Mouse (Mus musculus): Measurements from ENCODE around the gene Izumo2.
"Not testable (repeated sequence)": the region's sequence is repeated elsewhere in the genome, so short reads cannot be mapped to it uniquely, and the experiment has no call there.

The Izumo2 gene

DNA sequence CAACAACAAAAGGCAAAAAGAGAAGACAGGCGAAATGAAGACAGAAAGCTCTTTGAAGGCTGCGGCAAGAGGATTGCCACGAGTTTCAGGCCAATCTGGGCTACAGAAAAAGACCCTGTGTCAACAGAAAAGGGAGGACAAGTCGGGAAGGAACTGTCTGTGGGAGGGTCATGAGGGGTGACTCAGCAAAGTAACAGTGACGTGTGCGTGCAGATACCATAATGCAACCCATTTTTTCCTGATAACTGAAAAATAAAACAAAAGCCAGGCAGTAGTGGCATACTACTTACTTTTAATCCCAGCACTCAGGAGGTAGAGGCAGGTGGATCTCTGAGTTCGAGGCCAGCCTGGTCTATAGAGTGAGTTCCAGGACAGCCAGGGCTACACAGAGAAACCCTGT is 10.6 kb upstream of the Izumo2 start:
- in situ Hi-C loops (cut with MseI, MboI): no loop called here

DNA sequence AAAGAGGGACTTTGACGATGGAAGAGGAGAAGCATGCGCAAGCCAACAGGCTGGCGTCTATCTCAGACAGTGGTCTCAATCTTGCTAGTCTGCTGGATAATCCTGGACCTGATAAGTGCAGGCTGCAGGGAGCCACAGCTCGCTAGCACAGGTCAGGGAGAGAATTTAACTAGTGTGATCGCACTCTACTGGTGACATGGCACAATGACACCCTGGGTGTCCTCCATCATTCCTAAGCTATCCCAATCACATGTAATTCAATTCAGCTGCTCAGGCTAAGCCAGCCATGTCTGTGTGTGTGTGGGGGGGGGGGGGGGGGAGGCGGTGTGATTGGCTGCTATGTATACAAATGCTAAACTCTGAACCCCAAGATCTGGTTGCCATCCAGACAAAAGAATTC is 6.6 kb upstream of the Izumo2 start:
- in situ Hi-C loops (cut with MseI, MboI): no loop called here

DNA sequence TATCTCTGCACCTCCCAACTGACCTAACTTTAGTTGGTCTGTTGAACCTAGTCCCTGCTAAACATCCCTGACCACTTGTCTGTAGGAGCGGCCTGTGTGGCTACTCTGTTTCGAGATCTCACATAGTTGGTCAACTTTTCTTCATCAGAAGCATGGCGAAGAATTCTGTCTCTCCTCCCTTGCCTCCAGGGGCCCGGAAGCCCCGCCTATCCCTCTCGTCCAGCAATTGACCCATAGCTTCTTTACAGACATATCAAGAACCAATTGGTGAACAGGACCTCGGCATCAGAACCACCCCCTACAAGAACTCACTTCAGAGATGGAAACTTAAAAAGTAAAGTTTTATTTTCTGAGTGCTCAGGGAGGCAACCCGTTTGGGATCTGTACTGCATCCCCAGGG is 5.6 kb upstream of the Izumo2 start:
- in situ Hi-C loops (cut with MseI, MboI): no loop called here

DNA sequence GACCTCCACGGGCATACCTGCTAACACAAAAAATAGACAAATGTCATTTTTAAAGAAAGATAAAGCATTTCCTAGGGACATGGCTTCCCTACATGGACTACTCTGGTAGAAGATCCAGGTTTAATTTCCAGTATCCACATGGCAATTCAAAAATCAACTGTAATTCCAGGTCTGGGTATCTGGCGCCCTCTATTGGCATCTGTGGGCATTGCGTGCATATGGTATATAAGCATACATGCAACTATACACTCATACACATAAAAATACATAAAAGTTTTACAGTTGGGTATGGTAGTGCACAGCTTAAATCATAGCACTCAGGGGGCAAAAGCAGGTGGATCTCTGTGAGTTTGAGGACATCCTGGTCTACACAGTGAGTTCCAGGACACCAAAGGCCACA is 4.2 kb upstream of the Izumo2 start:
- in situ Hi-C loops (cut with MseI, MboI): no loop called here

DNA sequence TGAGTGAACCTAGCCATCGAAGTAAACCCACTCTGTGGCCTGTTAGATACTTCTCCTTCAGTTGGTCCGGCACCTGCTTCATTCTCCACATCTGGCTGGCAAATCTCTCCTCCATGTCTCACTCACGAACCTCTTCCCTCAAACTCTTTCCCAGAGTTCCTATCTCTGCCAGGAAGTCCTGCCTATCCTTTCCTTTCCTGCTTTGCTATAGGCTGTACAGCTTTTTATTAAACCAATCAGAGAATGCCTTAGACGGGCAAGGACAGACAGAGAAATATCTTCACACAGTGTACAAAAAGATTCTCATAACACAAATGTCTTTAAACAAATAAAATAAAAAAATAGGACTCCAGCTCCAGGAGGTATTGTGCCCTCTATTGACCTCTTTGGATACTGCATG is 3.5 kb upstream of the Izumo2 start:
- in situ Hi-C loops (cut with MseI, MboI): no loop called here

DNA sequence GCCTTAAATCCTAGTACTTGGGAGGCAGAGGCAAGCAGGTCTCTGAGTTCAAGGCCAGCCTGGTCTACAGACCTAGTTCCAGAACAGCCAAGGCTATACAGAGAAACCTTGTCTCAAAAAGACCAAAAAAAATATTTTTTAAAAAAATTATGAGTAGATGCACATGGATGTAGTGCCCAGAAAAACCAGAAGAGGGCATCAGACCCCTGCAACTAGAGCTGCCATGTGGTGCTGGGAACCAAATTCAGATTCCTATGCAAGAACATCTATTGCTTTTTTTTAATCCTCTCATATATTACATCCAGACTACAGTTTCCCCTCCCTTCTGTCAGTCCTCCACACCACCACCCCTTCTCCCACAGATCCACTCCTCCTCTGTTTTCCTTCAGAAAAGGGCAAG is 2.2 kb upstream of the Izumo2 start:
- in situ Hi-C loops (cut with MseI, MboI): no loop called here

DNA sequence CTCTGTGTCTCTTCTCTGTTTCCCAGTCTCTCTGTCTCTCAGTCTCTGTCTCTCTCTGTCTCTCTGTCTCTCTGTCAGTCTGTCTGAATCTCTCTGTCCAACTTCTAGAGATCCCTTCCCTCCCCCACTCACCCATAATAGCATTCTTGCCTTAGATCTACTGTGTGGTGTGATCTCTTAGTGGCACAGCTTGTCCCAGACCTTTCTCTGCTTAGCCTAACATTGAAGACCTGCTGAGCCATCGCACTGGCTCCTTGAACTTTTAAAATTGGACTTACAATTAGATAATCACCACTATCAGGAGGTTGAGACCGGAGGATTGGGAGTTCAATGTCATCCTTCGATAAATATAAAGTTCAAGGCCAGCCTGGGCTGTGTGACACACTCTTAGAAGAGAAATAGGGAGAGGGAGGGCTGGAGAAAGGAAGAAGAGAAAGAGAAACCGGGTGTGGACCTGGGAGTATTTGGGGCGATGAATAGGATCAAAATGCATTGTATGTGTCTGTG is 1.3 kb upstream of the Izumo2 start:
- in situ Hi-C loops (cut with MseI, MboI): no loop called here

DNA sequence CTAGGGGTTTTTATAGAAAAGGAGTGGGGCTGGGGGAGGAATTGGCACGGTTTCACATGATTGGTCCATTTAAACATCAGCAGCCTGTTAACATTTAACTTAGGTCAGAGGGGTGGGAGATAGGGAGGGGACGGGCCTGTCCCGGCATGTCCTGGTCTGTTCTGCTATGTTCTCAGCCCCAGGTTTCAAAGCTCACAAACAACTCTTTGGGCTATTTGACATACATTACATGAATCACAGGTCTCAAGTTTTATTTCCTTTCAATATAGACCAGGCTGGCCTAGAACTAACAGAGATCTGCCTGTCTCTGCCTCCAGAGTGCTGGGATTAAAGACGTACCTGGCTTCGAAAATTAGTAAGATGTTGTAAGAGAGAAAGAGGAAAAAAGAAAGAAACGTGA is 449 bp upstream of the Izumo2 start:
- in situ Hi-C loops (cut with MseI, MboI): not testable (repeated sequence)

DNA sequence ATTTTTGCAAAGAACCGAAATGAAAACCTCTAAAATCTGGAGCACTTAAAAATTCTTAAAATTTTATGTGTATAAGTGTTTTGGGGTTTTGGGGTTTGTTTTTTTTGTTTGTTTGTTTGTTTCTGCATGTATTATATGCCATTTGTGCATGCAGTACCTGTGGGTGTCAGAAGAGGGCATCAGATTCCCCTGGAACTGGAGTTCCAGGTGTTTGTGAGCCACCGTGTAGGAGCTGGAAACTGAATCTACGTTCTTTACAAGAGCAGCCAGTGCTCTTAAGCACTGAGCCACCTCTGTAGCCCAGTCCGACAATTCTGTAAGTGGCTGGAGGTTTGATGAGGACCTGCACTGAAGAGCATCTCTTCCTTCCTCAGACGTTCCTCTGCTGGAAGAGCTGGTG is 1.3 kb downstream of the Izumo2 start:
- in situ Hi-C loops (cut with MseI, MboI): no loop called here

DNA sequence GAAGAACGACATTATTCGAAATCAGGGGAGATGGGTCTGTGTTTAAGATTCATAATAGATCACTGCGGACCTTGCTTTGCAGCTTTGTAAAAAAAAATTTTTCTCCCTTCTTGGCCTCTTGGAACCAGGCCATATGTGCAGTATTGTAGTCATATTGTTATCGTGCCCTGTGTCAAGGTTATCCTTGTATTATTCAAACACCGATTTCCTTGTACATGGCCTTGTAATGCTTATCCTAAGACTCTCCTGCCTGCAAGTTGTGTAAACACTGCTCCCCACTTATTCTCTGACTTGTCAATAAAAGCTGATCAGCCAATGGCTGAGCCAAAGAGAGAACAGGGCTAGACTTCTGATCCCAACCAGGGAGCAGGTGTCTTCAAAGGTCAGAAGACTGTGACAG is 13.5 kb downstream of the Izumo2 start:
- in situ Hi-C loops (cut with MseI, MboI): no loop called here

DNA sequence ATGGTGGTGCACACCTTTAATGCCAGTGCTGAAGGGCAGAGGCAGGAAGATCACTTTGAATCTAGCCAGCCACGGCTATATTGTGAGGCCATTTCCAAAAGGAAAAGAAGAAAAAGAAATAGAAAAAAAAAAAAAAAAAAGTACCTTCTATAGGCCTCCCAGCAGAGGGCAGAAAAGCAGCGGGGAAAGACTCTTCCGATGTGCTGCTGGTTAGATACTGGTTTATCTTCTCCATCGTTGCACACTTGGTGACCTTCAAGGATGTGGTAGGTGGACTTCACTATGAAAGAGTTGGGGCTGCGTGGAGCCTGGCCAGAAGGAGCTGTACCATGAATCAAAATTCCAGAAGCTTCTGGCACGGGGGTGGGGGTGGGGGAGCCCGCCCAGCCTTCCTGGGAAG is 15.8 kb downstream of the Izumo2 start:
- in situ Hi-C loops (cut with MseI, MboI): no loop called here

DNA sequence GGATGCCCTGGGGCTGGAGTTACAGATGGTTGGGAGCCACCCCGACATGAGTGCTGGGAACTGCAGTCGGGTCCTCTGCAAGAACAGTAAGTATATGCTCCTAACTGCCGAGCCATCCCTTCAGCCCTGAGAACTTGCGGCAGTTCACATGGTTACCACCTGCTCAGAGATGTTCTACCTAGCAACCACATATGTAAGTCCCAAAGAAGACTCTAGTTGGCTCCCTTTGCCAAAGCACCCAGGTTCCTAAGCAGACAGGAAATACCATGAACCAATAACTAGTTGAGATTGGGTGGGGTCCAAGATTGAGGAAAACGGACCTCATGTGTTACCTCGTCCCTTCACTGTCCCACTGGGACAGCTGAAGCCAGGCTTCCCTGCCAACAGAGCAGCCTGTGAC is 17.8 kb downstream of the Izumo2 start:
- in situ Hi-C loops (cut with MseI, MboI): no loop called here

DNA sequence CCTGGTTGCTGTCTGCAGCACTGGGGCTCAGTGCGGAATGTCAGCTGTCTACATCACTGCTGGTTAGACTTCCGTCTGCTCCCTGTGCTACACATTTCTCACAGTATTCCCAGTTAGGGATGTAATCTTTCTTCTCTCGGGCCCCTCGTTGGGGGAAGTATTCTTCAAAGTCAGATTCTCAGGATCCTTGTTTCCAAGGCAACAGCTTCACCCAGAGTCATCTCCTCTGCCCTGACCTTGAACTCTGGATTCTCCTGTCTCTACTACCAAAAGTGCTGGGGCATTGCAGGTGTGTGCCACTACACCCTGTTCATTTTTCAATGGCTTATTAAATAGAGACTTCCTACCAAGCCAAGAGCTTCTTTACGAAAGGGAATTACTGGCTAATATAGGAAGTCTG is 18.6 kb downstream of the Izumo2 start:
- in situ Hi-C loops (cut with MseI, MboI): no loop called here

DNA sequence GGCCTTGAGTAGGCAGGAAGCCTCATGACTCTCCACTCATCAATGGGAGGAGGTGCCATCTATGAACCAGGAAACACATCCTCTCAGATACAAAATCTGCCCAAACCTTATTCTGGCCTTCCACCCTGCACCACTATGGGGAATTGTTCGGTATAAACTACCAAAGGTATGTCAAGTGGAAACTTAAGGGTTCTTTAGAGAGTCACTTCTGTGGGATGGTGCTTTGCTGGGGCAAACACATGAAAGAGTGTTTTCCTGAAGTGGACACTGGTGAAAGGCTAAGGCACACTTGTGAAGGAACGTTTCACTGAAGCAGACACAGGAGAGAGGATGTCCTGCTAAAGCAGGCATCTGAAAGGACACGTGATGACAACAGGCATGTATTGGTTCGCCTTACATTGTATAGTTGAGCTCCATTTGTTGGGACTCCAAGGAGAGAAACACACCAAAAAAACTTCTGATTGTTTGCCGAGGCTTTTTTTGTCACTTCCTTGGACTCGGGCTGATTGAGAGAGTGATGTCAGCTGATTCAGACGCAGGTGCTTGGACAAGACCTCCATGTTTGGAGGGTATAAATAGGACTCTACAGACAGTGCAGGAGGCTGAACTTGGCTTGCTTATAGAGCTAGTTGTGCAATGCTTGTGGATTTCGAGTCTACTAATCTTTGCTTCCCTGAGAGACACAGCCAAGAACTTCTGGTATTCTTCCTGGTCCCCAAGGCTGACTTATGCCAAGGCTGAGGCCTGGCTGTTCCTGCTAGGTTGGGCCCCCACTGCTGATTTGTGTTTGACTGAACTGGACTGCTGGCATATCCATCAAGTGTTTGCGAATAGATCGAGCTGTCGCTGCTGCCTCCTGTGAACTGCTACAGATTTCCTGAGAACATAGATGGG is 19.8 kb downstream of the Izumo2 start:
- in situ Hi-C loops (cut with MseI, MboI): no loop called here

DNA sequence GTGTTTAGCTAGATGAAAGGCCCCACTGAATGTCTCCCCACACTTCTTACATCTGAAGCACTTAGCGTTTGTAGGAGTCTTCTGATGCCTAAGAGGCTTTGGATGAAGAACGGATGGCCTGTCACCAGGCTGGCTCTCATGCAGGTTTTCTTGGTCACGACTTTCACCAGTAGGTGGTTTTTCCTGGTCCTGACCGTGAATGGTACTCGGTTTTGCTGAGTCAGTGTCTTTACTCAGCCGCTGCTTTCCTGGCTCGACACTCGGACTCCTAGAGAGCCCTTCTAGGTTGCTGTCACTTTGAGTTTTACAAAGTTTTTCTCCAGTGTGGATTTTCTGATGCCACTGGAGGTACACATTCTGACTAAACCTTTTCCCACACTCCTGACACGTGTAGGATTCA is 25.2 kb downstream of the Izumo2 start:
- in situ Hi-C loops (cut with MseI, MboI): no loop called here

DNA sequence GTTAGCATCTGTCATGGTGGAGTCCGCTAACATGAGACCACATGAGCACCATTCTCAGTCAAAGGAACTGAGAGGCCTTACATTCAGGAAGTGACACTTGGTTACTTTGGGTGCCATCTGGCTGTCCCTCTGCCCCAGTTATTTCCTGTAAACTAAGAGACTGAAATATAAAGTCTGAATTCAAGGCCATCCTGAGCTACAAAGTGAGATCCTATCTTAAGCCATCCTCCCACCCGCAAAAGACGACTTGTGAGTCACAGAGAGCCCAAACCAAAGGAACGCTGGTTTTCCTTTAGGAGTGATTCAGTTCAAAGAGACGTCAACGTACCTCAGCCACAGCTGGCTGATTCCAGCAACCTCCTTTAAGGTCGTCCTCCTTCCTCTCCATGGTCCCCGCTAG is 32.8 kb downstream of the Izumo2 start:
- in situ Hi-C loops (cut with MseI, MboI): no loop called here

DNA sequence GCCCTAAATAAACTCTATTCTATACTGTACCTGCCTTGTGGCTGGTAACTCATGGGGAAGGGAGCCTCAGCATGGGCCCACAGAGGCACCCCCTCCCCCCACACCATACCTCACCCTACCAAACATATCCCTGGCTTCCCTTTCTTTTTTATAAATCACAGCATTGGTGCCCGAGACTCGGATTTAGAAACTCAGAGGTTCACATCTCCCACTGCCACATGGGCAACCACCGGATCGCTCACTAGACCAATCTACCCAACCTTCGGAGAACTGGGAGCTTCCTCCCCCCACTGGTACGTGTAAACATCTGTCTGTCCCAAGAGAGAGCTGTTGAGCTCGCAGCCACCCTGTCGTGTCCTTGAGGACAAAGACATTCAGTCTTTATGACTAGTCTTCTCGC is 35.7 kb downstream of the Izumo2 start:
- in situ Hi-C loops (cut with MseI, MboI): no loop called here

DNA sequence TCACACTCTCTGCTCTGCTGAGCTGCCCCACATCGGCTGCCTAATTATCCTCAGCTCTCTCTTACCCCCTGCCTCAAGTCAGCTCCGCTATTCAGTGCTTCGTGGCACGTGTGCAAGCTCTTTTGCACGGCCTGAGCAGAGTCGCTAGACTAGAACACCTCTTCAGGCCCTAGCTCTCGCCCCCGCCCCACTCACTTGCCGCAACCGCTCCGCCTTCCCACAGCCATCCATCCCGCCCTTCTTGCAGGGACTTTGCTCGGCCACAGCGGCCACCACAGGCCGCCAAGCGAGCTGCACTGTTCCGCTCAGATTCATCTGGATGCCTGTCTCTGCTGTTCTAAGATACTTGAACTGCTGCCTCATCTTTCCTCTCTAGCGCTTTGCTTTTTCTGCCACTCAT is 36.5 kb downstream of the Izumo2 start:
- in situ Hi-C loops (cut with MseI, MboI): no loop called here

DNA sequence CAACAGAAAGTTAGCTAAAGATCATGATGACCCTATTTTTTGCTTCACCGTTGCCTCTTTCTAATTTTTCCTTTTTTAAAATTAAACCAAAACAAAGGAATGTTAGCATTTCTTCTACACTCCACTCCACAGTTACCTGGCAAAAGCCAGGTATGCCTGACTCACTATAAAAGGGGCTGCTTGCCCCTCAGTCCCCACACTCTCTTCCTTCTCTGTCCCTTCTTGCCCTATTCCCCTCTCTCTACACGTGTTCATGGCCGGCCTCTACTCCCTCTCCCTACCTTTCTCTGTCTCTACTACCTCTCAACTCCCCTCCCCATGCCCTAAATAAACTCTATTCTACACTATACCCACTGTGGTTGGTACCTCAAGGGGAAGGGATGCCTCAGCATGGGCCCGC is 38.6 kb downstream of the Izumo2 start:
- in situ Hi-C loops (cut with MseI, MboI): no loop called here

DNA sequence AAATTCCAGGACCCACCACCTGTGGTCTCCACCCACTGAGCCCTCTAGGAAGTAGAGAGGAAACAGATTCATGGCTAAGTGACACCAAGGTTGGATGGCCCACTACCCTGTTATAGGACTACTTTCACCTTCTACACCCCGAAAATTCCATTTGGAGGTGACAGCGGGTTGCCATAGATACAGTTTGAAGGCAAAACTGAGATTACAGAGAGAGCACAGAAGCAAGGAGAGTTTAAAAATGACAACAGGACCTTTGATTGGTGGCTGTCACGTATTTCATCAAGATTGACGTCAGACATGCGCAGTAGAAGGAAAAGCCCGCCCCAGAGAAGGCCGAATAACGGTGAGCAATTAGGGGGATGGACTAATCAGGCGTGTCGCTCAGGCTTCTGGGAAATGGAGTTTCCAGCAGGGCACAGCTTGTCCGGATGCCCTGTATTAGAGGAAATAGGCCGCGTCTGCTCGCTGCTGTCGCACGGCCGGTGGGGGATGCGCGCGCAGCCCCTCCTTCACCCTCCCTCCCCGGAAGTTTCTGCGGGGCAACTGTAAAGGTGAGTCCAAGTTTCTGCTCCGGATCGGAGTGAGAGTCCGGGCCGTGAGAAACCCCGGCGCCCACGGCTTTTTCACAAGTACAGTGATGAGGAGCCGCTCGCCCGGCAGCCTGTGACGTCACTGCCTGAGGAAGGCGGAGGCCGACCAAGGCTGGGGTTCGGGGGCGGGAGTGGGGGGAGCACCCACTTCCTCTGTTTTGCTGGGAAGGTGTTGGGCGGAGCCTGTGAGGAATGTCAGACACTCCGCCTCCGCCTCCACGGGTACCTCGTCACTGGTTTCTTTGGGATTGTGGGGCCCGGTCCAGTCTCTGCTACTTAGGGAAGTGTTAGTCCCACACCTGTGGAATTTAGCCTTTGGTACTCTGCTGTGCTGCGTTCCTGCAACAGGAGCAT is 39.8 kb downstream of the Izumo2 start, which contains the start of gene Vrk3:
Gene Vrk3 (plus strand): TSS at position 313 of the 944 bp plus-strand sequence.
- in situ Hi-C loops (cut with MseI, MboI): no loop called here

DNA sequence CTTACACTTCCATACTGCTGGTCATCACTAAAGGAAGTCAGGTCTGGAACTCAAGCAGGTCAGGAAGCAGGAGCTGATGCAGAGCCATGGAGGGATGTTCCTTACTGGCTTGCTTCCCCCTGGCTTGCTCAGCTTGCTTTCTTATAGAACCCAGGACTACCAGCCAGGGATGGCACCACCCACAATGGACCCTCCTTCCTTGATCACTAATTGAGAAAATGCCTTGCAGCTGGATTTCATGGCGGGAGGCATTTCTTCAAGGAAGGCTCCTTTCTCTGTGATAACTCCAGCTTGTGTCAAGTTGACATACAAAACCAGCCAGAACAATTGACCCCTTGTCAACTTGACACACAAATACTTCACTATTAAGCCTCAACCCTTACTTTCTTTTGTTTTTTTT is 42.4 kb downstream of the Izumo2 start, which contains the start of gene Zfp473:
Gene Zfp473 (minus strand): TSS at position 101 of the 400 bp plus-strand sequence.
- in situ Hi-C loops (cut with MseI, MboI): not testable (repeated sequence)

DNA sequence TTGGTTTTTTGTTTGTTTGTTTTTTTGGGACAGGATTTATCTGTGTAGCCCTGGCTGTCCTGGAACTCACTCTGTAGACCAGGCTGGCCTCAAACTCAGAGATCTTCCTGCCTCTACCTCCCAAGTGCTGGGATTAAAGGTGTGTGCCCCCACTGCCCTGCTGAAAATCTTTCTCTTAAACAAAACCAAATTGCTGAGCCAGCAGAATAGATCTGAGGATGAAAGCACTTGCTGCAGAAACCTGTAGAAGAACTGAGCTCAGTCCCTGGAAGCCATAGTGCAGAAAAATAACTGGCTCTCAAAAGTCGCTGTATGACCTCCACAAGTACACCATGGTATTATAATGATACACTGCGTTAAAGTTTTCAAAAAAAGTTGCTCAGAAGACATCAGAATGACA is 48.6 kb downstream of the Izumo2 start:
- in situ Hi-C loops (cut with MseI, MboI): no loop called here
